Mouse (Mus musculus) layer of hippocampus, adult 2 months (tissue): ENCODE results near the gene Zfp839. TPM values are rescaled to one million over a fixed set of nuclear protein-coding genes. Genes with fewer than 3 reads are reported as not detected.

ENCODE experiments used
- DNase-seq, 2 experiments: peaks; one replicate each; pipeline ENCODE4 v3.0.0; 2022; ENCODE audit warnings: low spot score in 2 of 2
- H3K27ac ChIP-seq: fragments of 200-600 bp; 2 replicates; pipeline ENCODE4 v1.8.1; 2022
- H3K4me3 ChIP-seq: fragments of 200-600 bp; 2 replicates; pipeline ENCODE4 v1.8.1; 2022; ENCODE audit warnings: mild to moderate bottlenecking
- CTCF ChIP-seq: fragments of 200-600 bp; conservative IDR thresholded peaks from 2 replicates; pipeline ENCODE4 v1.8.1; 2022; ENCODE audit warnings: antibody characterized with exemption, mild to moderate bottlenecking, moderate library complexity
- long read RNA-seq, 2 experiments: library from polyadenylated mRNA; stranded (forward); transcript quantifications; one replicate each; pipeline ENCODE4 v2.0.0; 2021; ENCODE audit warnings: borderline mapping rate in 2 of 2
- total RNA-seq, 2 experiments: library from RNA; stranded (reverse); gene quantifications; 2 replicates each; pipeline ENCODE4 v1.2.3; 2021

The Zfp839 gene
- total RNA-seq: 10 to 100 TPM; 12.8 to 13.2 TPM
- long read RNA-seq, experiment 1, partial matches to known transcripts: 1 of 7 reads
- long read RNA-seq, experiment 1, other reads (novel, unspliced or antisense): 3 of 7 reads
- long read RNA-seq, experiment 2, partial matches to known transcripts: 2 of 15 reads
- long read RNA-seq, experiment 2, other reads (novel, unspliced or antisense): 10 of 15 reads

DNA sequence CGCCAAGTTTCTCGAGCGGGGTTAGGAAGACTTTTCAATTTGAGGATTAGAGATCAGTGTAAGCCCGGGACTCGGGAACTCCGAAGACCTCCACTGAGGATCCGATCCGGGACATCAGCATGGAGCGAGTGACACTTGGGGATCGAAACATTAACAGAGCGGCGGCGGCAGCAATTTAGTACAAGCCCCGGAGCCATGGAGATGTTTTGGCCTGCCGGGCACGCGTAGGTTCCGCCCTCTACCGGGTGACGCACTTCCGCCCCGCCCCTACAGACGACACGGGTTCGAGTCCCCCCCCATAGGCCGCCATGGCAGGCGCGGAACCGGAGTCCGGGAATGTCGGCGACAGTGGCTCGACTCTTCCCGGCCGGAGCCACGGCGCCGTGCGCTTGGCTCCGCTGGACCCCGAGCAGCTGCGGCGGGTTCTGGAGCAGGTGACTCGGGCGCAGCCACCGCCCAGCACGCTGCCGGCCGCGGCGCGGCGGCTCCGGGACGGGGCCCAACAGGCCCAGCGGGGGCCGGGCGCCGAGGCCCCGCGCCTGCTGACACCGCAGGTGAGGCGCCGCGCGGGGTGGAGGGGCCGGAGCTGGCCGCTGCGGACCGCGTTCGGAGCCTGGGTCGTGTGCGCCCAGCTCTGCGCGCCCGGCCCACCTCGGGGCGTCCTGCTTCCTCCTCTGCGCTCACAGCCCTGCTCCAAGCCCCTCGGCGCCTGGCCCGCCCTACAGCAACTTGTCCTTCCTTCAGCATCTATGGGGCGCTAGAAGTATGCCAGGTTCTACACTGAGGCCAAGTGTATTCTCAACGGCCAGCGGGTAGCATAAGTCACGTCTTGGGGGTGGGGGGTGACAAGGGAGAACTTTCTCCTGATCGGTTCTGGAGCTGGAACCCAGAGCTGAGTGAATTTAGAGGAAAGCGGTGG, at the start of gene Zfp839:
Gene Zfp839, plus strand, starts transcription at position 244 of the 919 bp plus-strand sequence.
- DNase-seq: peak; percentile 87 to 88
- Histone ChIP-seq H3K4me3 (peak within 1 kb of the TSS; percentile 73), H3K27ac (peak within 1 kb of the TSS; percentile 95)
- TF ChIP-seq CTCF: no peak

DNA sequence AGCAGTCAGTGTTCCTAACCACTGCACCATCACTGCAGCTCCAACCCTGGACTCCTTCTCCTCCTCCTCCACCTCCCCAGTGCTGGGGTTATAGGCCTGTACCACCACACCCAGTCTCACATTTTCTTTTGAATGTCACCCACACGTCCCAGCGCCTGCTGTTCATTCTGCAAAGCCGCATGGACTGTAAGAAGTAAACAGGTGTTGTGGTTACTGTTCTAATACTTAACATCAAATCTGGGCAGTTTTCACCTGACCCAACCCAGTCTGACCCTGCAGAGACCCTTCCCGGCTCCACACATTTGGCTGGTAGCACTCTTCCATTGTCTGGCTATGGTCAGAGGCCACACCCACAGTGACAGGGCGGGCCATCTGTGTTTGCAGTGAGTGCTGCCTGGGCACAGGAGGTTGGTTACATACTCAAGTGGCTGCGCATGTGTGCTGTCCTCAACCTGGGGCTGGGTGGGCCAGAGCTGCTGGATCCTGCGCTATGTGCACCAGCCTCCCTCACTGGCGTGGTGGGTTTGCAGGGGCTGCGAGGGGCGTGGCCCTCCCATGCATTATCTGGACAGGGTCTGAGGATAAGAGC, 48.1 kb upstream of the Zfp839 start:
- DNase-seq: no peak
- no peak overlapping the region for H3K4me3 ChIP-seq
- peak overlapping the region; percentile 47; the same call in 1 of the 2 replicates for H3K27ac ChIP-seq
- TF ChIP-seq CTCF: no peak

DNA sequence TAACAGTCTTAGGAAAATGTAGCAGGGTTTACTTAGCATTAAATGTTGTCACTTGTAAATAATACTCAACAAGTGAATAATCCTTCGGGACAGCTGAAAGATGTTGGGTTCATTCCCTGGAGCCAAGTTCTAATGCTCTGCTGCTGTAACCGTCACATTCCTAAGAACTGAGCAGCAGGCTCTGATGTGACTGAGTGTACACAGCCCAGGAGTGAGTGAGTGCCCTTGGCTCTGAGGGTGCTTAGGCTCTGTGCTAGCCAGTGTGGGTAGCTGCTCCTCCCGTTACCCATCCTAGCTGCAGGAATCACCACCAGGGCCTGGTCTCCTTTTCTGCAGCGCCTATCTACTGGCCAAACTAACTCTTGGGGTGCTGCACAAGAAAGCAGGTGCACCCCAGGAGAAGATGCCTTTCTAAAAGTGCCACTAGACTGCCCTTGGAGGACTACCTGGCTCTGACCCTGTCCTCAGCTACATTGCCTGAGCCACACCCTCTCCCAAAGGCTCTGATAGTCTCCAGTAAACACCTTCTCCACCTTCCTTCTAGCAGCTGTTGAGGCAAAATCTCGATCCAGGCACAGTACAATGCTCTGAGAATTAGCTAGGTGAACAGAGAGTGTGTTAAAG, 47.3 kb upstream of the Zfp839 start:
- peak overlapping the region; percentile 47 for H3K27ac ChIP-seq
- DNase-seq: no peak
- no peak for TF ChIP-seq CTCF
- H3K4me3 ChIP-seq: no peak overlapping the region

DNA sequence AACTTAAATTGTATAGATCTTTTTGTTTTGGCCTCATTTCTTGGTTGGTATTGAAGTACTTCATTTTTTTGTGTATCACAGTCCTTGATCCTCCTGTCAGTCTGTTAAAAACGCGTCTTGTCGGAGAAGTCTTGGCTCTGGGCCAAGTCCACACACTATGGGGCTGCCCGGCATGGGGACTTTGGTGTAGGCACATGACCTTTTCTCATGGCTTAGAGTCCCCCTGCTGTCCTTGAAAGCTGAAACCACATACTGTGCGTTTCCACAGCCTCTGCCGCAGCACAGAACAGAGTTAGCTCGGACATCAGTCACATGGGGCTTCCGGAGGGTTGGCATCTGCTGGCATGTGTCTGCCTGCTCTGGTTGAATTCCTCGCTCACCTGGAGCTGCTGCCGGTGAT, 45.8 kb upstream of the Zfp839 start:
- TF ChIP-seq CTCF: no peak; the same call in 1 of the 2 replicates
- peak overlapping the region; percentile 48; the same call in 1 of the 2 replicates for H3K27ac ChIP-seq
- DNase-seq: no peak
- H3K4me3 ChIP-seq: no peak overlapping the region

DNA sequence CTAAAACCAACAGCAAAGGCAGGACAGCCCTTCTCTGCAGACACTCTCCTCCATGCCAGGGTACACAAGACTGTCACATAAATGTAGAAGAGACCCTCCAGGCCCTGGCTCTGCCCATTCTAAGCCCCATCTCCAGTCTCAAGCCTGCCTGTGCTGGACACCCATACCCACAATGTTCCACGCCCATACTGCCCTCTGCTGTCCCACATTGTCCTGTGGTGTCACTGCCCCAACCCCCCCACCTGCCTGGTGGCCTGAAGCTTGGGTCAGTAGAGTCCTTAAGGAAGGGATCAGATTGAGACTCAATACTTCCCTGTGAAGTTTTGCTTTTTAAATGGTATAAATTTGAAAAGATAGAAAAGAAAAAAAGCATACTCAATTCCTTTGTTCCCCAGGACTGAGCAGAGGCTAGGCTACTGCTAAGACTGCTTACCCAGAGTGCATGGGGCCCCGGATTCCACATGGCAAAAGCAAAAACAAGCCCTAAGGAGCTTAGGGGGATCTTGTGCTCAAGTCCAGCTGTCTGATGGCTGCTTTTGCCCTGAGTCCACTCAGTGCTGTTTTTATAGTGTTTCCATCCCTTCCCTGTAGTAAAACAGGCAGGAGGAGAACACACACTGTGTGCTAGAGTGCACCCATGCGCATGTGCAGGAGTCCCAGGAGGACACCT, 43.6 kb upstream of the Zfp839 start:
- peak in 1 of 2 experiments; percentile 57 for DNase-seq
- Histone ChIP-seq H3K4me3 (no peak overlapping the region), H3K27ac (peak overlapping the region; percentile 24; the same call in 1 of the 2 replicates)
- TF ChIP-seq CTCF: peak; percentile 65

DNA sequence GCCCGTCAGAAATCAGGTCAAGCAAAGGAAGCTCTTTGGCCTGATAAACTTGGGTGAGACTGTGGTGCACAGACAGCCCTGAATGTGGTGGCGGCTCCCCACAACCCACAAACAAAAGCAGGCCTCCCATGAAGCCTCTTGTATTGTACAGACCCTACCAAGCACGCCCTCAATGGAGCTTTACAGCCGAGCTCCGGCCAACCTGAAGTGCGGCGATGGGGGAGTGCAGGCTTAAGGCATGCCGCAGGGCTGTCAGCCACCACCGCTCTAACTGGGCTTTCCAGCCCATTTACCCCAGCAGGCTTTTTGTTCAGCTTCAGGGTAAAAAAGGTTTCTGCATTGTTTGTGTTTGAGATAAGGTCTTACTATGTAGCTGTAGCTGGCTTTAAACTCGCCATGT, 41.6 kb upstream of the Zfp839 start:
- Histone ChIP-seq H3K27ac (no peak overlapping the region), H3K4me3 (no peak overlapping the region)
- DNase-seq: no peak
- TF ChIP-seq CTCF: no peak

DNA sequence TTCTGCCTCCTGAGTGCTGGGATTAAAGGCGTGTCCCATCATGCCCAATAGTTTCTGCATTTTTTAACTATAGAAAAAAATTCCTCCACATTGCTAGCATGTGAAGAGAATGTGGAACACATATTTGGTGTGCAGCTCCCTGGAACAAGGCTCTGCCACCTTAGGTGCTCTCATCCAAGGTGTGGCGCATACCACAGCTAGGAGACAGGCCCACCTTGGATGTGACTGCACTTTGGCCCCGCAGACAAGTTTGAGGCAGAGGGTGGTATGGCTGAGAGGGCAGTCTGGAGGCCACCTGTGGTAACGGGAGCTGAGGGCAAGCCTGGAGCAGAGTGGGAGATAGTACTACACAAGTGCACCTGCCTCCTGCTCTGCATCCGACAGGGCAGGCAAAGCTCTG, 41.2 kb upstream of the Zfp839 start:
- Histone ChIP-seq H3K4me3 (no peak overlapping the region), H3K27ac (no peak overlapping the region)
- DNase-seq: no peak
- TF ChIP-seq CTCF: no peak

DNA sequence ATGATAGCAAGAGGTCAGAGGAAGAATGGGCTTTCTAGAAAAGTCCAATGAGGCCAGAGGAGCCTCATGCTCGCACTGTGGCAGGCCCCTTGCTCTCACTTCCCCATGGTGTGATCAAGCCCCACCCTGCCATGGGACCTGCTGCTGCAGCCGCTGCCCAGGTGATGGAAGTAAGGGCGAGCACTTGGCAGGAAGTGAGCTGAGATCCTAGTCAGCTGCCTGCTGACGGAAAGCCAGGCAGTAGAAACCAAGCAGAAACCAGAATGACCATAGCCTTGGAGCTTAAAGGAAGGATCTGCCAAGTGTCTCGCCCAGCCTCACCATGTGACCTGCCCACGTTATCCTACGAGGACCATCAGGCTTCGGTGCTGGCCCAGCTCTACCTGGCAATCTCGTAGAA, 36.9 kb upstream of the Zfp839 start:
- Histone ChIP-seq H3K4me3 (no peak overlapping the region), H3K27ac (no peak overlapping the region)
- no peak for DNase-seq
- no peak for TF ChIP-seq CTCF

DNA sequence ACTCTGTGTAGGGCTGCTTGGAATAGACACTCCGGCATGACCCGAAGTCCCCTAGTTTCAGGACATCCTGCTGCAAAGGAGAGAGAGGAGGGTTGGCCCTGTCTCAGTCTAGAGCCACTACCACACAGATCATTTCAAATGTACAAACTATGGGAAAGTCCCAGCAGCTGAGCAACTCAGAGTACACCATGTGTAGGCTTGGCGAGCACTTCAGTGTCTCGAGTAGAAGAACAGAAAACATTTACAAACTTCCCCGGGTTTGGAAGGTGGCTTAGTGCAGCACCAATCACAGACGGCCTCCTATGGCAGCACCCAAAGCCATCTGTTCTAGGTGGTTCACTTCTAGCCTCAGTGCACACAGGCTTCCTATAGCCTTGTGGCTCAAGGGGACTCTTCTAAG, 36.4 kb upstream of the Zfp839 start:
- Histone ChIP-seq H3K4me3 (no peak overlapping the region), H3K27ac (no peak overlapping the region)
- no peak for TF ChIP-seq CTCF
- DNase-seq: no peak

DNA sequence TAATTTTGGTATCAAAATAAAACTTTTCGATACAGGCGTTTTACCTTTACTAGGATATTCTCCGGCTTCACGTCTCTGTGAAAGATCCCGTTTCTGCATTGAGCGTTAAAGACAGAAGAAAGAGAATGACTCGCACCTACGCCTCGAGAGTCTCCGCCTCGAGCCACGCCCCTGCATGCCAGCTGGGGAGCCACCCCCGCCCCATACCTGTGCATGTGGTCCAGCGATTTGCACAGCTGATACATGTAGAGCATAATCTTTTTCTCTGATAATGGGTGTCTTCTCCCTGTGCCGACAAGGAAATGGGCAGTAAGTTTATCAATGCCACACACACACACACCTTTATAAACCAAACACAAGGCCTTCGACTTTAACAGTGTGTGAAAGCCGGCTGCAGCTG, 35.1 kb upstream of the Zfp839 start:
- no peak for DNase-seq
- TF ChIP-seq CTCF: no peak
- H3K4me3 ChIP-seq: no peak overlapping the region

DNA sequence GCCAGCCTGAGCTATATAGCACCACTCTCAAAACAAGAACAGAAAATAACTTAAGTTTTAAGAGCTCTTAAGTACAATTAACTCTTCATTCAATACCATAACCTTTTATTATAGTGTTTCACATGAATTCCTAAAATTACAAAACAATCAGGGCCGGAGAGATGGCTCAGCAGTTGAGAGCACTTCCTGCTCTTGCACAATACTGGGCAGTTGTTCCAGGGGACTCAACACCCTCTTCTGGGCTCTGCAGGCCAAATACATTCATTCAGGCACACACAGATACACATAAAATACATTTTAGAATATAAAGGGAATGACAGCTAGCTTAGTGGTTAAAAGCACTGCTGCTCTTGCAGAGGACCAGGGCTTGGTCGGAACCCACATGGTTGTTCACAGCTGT, 33.2 kb upstream of the Zfp839 start:
- TF ChIP-seq CTCF: no peak
- no peak overlapping the region for H3K27ac ChIP-seq
- no peak overlapping the region for H3K4me3 ChIP-seq
- DNase-seq: no peak

More for the DNA sequence above, 35.1 kb upstream of the Zfp839 start:
- no peak overlapping the region for H3K27ac ChIP-seq

DNA sequence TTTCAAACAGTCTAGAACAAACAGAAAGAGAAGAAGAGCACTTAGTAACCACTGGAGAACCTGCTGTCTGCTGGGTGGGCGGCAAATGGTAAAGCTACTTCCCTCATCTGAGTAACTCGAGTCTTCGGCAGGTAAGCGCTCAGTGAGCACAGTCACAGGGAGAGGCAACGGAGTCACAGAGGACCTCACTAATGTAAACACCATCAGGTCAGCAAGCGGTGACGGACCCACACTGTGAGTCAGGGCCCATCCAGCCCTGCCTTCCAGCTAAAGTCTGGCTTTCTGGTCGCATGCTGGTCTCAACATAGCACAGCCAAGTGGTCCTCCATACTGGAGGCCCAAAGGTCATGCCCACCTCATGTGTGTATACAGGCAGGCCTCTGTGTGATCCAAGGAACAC, 30.7 kb upstream of the Zfp839 start:
- no peak for TF ChIP-seq CTCF
- H3K27ac ChIP-seq: no peak overlapping the region
- no peak for DNase-seq
- H3K4me3 ChIP-seq: no peak overlapping the region

DNA sequence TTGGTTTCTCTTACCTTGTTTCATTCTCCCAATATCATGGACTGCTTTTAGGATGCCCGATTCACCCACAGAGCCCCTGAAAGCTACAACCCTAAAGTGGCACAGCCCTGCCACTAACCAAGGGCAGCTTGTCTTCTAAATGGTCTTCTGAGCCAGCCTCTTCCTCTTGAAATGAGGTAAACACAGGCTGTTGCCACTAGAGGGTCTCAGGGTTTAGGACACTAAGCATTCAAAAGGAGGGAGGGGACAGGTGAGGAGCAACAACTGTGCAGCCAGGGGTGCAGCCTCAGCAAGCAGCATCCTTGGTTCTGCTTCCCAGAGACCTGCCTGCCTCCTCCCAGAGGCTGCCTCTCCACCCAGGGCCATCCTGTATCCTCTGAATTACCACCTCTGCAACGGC, 28.3 kb upstream of the Zfp839 start:
- Histone ChIP-seq H3K27ac (no peak overlapping the region), H3K4me3 (no peak overlapping the region)
- TF ChIP-seq CTCF: 0 out of 2 replicates have a peak, but pooled peaks have one; percentile 28
- DNase-seq: no peak
